Mouse (Mus musculus) urinary bladder, postnatal 14 days (tissue): ENCODE data around the gene Abl2.
"Not testable (repeated sequence)": the region's sequence is repeated elsewhere in the genome, so short reads cannot be mapped to it uniquely, and the experiment has no call there.

Source experiments
- DNase-seq: peaks from one replicate; pipeline ENCODE4 v3.0.0; 2021; ENCODE audit warnings: low spot score

Abl2 gene

DNA sequence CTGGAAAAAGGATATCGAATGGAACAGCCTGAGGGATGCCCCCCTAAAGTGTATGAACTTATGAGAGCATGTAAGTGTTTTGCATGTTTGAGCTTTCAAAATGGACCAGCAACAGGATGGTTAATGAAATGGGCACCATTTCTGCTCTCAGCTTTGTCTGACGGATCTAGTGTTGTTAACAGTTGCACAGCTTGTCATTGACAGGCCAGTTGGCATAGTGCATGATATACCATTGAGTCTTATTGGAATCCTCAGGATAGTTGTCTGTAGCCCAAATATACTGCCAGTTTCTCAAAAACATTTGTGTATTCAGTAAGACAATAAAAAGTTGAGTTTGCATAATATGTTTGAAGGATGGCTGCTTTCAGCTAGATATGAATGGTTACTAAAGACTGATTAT is 76.6 kb downstream of the Abl2 start:
- DNase-seq = no peak

- DNase-seq = no peak
Measured at GRCm38 (mm10) chr1:156639455-156639854, 80.9 kb downstream of the Abl2 start.

DNA sequence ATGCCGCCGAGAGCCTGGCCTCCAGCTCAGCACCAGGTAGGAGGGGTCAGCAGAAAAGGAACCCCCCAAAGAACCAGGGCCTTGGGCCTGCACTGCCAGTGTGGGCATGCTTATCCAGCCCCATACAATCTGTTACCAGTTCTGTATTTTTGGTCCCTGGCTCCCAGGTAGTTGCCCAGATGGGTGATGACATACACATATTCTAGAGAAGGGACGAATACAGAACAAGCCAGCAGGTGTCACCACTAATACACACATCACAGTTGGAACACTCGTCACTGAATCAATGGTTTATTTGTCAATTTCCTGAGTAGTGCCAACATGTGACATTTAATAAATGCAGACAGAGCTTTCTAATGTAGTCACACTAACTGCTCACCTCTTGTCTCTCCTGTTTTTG is 82.0 kb downstream of the Abl2 start:
- DNase-seq = no peak

GRCm38 (mm10) chr1:156641808-156642207 is 83.2 kb downstream of the Abl2 start:
- no peak for DNase-seq

GRCm38 (mm10) chr1:156642813-156643212 is 84.2 kb downstream of the Abl2 start:
- no peak for DNase-seq

DNA sequence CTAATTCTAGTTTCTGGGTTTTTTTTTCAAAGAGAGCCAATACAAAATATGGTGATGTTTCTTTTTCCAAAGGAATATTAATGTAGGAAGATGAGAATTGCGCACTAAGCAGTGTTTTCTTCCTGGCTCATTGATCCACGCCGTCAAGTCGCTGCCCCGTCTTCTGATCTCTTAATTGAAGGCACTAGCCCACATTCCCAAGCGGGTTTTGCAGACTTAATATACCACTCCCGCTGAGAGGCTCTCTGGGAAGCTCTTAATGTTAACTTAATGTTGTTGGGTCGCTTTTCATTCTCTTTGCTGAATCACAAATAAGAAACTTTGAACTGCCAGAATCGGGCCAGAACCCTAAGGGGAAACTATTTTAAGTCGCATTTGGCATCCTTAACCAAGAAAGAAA is 85.5 kb downstream of the Abl2 start:
- no peak for DNase-seq

DNA sequence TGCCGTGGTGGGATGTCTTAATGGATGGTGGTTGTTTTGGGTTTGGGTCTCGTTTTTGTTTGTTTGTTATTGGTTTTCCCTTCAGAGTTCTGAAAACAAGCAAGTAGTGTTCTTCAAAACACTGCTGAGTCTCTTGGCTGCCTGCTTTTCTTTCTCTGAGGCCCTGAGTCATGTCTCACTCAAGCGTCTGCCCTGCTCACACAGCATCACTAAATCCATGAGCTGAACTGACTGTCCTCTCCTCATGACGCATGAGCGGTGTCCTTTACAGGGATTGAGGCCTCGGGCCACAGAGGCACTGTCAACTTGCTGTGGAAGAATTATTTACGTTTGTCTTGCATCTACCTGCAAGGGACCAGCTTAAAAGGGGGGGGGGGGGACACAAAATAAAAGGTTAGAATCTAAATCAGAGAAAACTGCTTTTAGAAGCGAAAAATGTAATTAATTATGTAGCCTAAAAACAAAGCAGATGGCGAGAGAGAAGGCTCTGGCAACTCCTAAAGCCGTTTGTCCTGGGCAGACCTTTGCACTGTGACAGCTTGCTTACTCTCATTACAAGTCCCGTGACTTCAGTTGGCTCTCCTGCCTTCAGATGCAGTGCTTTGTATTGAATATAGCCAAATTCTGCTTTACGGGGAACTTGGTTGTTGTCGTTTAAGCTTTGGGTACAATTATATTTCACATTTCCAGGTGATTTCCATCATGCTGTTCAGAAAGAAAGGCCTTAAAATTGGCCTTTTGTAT is 86.4 kb downstream of the Abl2 start:
- no peak for DNase-seq

- no peak for DNase-seq
Measured at GRCm38 (mm10) chr1:156645971-156646370, 87.4 kb downstream of the Abl2 start.

DNA sequence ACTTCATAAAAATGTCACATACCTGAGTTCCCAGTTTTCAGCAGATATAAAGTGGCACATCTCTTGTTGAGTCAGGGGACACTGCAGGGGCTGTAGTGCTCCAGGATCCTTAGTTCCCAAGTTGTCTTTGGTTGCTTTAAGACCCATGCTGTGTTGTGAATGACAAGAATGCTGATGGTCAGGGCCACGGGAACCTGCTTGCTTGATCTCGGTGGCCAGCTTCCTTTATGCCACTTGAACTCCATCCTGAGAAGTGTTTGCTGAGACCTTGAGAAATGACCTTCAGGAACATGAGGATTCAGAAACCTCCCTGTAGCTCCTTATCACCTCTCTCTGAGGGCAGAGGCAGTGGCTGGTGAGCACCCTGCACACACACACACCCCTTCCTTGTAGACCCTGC is 90.1 kb downstream of the Abl2 start:
- DNase-seq = no peak

DNA sequence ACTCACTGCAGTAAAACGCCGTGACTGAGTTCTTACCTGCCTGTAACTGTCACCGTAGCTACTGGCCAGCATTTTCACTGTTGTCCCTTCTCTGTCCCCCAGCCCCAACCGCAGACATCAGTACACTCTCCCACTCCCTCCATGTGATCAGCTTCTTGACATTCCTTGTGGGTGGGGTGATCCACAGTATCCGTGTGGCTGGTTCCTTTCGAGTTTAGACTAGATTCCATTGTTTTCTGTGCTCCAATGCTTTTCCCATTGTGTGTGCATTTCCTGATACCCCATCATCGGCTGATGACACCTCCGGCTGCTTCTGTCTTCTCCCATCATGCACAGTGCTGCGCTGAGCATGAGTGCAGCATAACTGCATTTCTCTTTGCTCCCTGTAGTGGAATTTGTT is 92.0 kb downstream of the Abl2 start:
- no peak for DNase-seq

GRCm38 (mm10) chr1:156652189-156652822 is 93.7 kb downstream of the Abl2 start:
- DNase-seq = no peak

- DNase-seq = no peak
Measured at GRCm38 (mm10) chr1:156654735-156655530, 96.3 kb downstream of the Abl2 start.

- DNase-seq = no peak
Measured at GRCm38 (mm10) chr1:156657523-156657922, 98.9 kb downstream of the Abl2 start.

DNA sequence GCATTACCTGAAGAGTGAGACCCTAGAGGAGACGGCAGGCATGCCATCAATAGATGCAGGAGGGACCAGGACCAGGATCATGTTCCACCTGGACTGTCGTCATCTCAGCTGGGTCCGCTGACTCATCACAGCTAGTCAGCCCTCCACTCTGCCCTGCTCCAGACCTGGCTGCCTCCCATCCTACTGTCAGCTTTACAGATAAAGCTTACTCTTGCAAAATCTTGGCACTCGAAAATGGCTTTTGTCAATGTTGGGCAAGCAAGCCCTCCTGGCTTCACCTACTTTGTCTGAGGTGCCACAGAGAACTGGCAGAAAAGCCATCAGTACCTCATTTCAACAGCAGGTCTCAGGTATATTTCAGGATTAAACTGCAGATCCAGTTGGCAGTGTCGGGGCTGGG is 100.1 kb downstream of the Abl2 start:
- DNase-seq = no peak

GRCm38 (mm10) chr1:156659906-156660659 is 101.5 kb downstream of the Abl2 start:
- DNase-seq = peak; percentile 65

DNA sequence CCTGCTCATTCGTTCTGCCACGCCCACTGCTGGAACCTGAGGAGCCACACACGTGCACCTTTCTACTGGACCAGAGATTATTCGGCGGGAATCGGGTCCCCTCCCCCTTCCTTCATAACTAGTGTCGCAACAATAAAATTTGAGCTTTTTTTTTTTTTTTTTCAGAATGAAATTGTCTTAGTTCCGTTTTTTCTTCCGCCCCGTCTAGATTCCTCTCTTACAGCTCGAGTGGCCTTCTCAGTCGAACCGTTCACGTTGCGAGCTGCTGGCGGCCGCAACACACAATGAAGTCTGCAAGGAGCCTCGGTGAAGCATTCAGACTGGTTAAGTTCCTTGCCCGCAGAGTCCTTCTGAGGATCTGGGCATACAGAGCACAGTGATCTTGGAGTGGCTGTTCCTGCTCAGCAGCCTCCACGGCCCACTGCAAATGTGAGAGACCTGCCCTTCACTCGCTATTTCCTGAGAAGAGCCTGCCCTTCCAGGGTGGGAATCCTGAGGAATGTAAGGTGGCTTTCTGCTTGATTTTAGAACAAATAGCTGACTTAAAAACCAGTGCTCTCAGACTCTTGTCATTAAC is 102.2 kb downstream of the Abl2 start:
- DNase-seq = not testable (repeated sequence)

DNA sequence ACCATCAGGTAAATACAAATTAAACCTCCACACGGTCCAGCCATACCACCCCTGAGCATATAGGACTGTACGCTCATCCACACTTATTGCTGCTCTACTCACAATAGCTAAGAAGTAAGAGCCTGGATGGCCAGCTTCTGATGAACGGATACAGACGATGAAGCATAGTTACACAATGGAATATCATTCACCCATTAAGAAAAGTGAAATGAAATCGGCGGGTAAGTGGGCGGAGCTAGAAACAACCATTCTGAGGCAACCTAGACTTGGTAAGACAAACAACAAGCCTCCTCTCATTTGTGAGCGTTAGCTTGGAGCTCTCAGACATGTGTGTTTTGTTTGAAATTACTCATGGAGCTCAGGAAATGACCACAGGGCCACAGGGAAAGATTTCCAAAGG is 107.2 kb downstream of the Abl2 start:
- DNase-seq = no peak

DNA sequence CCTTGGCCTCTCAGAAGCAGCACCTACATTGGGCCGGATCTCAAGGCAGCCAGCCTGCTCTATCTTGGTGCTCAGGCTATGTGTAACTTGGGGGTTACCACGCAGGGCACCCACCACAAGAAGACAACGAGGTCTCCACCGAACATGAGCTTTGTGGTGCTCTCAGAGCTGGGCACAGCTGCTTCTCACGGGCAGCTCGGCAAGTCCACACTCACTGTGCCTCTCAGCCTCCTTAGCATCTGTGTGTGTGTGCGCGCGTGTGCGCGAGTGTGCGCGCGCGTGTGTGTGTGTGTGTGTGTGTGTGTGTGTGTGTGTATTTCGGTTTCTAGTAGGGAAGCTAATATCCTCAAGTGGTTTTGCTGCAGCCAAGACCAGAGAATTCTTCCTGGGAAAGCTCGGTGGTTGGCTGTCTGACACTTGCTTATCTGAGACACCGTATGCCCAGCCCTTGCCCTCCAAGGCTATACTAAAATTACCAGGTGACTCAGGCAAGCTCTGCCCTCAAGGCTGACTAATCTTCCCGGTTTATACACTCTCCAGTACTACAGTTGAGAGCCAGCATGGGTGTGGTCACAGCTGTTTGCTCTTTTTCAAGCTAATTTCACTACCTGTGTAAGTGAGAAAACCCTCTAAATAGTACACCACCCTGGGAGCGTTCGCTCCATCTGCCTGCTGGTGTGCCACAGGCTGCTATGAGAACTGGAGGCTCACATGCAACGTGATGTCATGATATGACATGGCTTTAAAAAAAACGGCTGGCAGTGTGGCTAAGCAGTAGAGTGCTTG is 108.7 kb downstream of the Abl2 start:
- DNase-seq = peak; percentile 48

DNA sequence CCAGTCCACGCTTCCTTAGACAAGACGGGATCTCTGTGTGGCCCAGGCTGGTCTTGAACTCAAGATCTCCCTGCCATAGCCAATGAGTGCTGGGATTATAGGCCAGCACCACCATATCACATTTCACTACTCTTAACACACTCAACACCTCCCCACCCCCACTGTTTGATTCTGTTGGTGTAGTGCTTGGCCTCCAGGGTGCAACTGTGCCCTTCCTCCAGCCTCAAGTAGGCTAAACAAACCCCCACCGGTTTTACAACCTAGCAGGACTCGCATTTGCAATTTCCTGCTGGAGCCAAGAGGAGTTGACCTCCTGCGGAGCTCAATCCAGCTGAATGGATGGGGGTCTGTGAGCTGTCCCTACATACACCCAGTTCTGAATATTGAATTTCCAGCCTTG is 110.0 kb downstream of the Abl2 start:
- DNase-seq = no peak

- no peak for DNase-seq
Measured at GRCm38 (mm10) chr1:156669208-156669983, 110.8 kb downstream of the Abl2 start.
